Mouse (Mus musculus) embryonic fibroblast, embryonic 13.5 days (primary cell): ENCODE results near the gene Slc16a1. TPM values are rescaled to one million over a fixed set of nuclear protein-coding genes. Genes with fewer than 3 reads are reported as not detected.
"Not testable (repeated sequence)": the region's sequence is repeated elsewhere in the genome, so short reads cannot be mapped to it uniquely, and the experiment has no call there.

Experiments
- H3K27ac ChIP-seq: 2 replicates; pipeline ENCODE4 v1.5.1; 2012; ENCODE audit warnings: low read length, control low read depth, inconsistent platforms; ENCODE audit not compliant: insufficient read depth
- H3K4me1 ChIP-seq: 2 replicates; pipeline ENCODE4 v1.6.1; 2011; ENCODE audit warnings: low read length; ENCODE audit not compliant: control insufficient read depth, insufficient read depth
- H3K4me3 ChIP-seq: 2 replicates; pipeline ENCODE4 v1.5.1; 2011; ENCODE audit warnings: mild to moderate bottlenecking, control low read depth, low read length; ENCODE audit not compliant: insufficient read depth
- CTCF ChIP-seq: IDR thresholded peaks from 2 replicates; pipeline ENCODE4 v1.5.1; 2011; ENCODE audit warnings: mild to moderate bottlenecking, control low read depth, low read length, moderate library complexity, borderline replicate concordance; ENCODE audit not compliant: insufficient read depth
- POLR2A ChIP-seq: IDR thresholded peaks from 2 replicates; pipeline ENCODE4 v1.6.1; 2011; ENCODE audit warnings: low read depth, mild to moderate bottlenecking, control low read depth, low read length, moderate library complexity
- polyA plus RNA-seq: library from polyadenylated mRNA; stranded (reverse); fragments of >200 nt; gene quantifications from 2 replicates; pipeline ENCODE4 v1.2.4, GENCODE M21; 2011; ENCODE audit warnings: low read depth; ENCODE audit not compliant: missing spikeins, insufficient read length

The Slc16a1 gene
- polyA plus RNA-seq, 1 experiment = 25.2 TPM

GRCm38 (mm10) chr3:104659758-104660157, 21.3 kb downstream of the Slc16a1 start:
- no peak overlapping the region for H3K4me3 ChIP-seq
- H3K27ac ChIP-seq = no peak overlapping the region
- no peaks in the 10 kb centered on the region for H3K4me1 ChIP-seq
- TF ChIP-seq POLR2A = no peak
- TF ChIP-seq CTCF = no peak

GRCm38 (mm10) chr3:104660522-104660921, 22.1 kb downstream of the Slc16a1 start:
- H3K4me1 ChIP-seq = no peaks in the 10 kb centered on the region
- H3K27ac ChIP-seq = no peak overlapping the region
- no peak overlapping the region for H3K4me3 ChIP-seq
- TF ChIP-seq POLR2A = no peak

GRCm38 (mm10) chr3:104662007-104662406, 23.5 kb downstream of the Slc16a1 start:
- TF ChIP-seq POLR2A = no peak
- no peak for TF ChIP-seq CTCF
- Histone ChIP-seq H3K4me3 (no peak overlapping the region), H3K27ac (no peak overlapping the region), H3K4me1 (no peaks in the 10 kb centered on the region)

GRCm38 (mm10) chr3:104662926-104663325, 24.5 kb downstream of the Slc16a1 start:
- Histone ChIP-seq H3K4me3 (no peak overlapping the region), H3K27ac (no peak overlapping the region), H3K4me1 (no peaks in the 10 kb centered on the region)
- TF ChIP-seq CTCF (no peak), POLR2A (no peak)

- no peak overlapping the region for H3K27ac ChIP-seq
- no peak for TF ChIP-seq POLR2A
- TF ChIP-seq CTCF = no peak
Measured at GRCm38 (mm10) chr3:104666950-104667349, 28.5 kb downstream of the Slc16a1 start.

GRCm38 (mm10) chr3:104667451-104667850, 29.0 kb downstream of the Slc16a1 start:
- H3K4me3 ChIP-seq = no peak overlapping the region
- no peaks in the 10 kb centered on the region for H3K4me1 ChIP-seq
- H3K27ac ChIP-seq = no peak overlapping the region
- TF ChIP-seq POLR2A = no peak

More at GRCm38 (mm10) chr3:104666950-104667349, 28.5 kb downstream of the Slc16a1 start:
- Histone ChIP-seq H3K4me3 (no peak overlapping the region), H3K4me1 (no peaks in the 10 kb centered on the region)

- no peak overlapping the region for H3K4me3 ChIP-seq
- H3K27ac ChIP-seq = no peak overlapping the region
- TF ChIP-seq POLR2A = no peak
- no peak for TF ChIP-seq CTCF
- no peaks in the 10 kb centered on the region for H3K4me1 ChIP-seq
Measured at GRCm38 (mm10) chr3:104668989-104669388, 30.5 kb downstream of the Slc16a1 start.

GRCm38 (mm10) chr3:104669856-104670182, 31.4 kb downstream of the Slc16a1 start:
- TF ChIP-seq POLR2A = no peak
- TF ChIP-seq CTCF = no peak
- H3K27ac ChIP-seq = no peak overlapping the region
- 0 out of 2 replicates have a peak, but pooled peaks cover 4% of the 10 kb centered on the region for H3K4me1 ChIP-seq
- H3K4me3 ChIP-seq = no peak overlapping the region

GRCm38 (mm10) chr3:104670183-104671020, 31.9 kb downstream of the Slc16a1 start:
- not testable (repeated sequence) for H3K4me3 ChIP-seq, H3K27ac ChIP-seq

GRCm38 (mm10) chr3:104671543-104671942, 33.1 kb downstream of the Slc16a1 start:
- Histone ChIP-seq H3K27ac (no peak overlapping the region), H3K4me1 (0 out of 2 replicates have a peak, but pooled peaks cover 4% of the 10 kb centered on the region), H3K4me3 (no peak overlapping the region)
- TF ChIP-seq CTCF = no peak
- no peak for TF ChIP-seq POLR2A

More at GRCm38 (mm10) chr3:104670183-104671020, 31.9 kb downstream of the Slc16a1 start:
- not testable (repeated sequence) for H3K4me1 ChIP-seq

GRCm38 (mm10) chr3:104672041-104672440, 33.6 kb downstream of the Slc16a1 start:
- H3K4me1 ChIP-seq = 0 out of 2 replicates have a peak, but pooled peaks cover 4% of the 10 kb centered on the region
- H3K27ac ChIP-seq = no peak overlapping the region
- TF ChIP-seq POLR2A (no peak), CTCF (no peak)
- no peak overlapping the region for H3K4me3 ChIP-seq
